Mouse (Mus musculus): ENCODE results near the gene Tmed9. TPM values are rescaled to one million over a fixed set of nuclear protein-coding genes. Genes with fewer than 3 reads are reported as not detected.

The Tmed9 gene
- 95.0 and 113 TPM in 2 replicates for polyA plus RNA-seq (2015; fragmentation: Nextera tagmentation; extraction: Ambion mirVana)

DNA sequence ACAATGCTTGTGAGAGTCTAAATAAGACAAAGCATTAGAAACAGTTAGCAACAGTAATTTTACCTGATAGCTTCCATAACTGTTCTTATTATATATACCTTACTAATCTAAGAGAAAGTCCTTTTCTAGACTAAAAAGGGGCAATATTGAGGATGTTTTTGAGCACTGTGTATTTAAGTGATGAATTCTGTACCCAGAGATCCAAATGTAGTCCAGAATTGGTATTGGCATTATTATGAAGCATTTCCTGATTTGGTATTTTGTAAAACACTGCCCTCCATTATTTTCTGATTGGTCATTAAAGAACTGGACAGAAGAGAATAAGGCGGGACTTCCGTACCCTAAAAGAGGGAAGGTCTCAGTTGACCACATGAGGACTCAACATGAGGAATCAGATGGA lies at the start of gene Tmed9:
Tmed9 (plus strand) TSS at position 301 of the 400 bp plus-strand sequence.
- no peaks in the 10 kb centered on the region for H3K9me3 ChIP-seq
- H3K27ac ChIP-seq (replicated peaks): no peak within 1 kb of the TSS
- H3K4me3 ChIP-seq: no peak within 1 kb of the TSS
- H3K4me2 ChIP-seq (replicated peaks): no peak within 1 kb of the TSS
- H3K36me3 ChIP-seq: no peaks in the 10 kb centered on the region; the same call in 1 of the 2 replicates
- no peak for ATAC-seq (replicated peaks)
- WGBS: 97% methylated on average over 2 of the region's 2 CpGs
- H3K4me1 ChIP-seq: peaks cover 26% of the 10 kb centered on the region
- H3K27me3 ChIP-seq: no peaks in the 10 kb centered on the region
- no peak within 1 kb of the TSS for H3K9ac ChIP-seq (replicated peaks)

GRCm38 (mm10) chr13:55523951-55524600 lies 49.5 kb upstream of the Tmed9 start:
- Histone ChIP-seq H3K4me1 (no peaks in the 10 kb centered on the region), H3K4me3 (no peak overlapping the region), H3K27me3 (no peaks in the 10 kb centered on the region; the same call in 1 of the 2 replicates), H3K4me2 (replicated peaks) (no peak overlapping the region), H3K9me3 (no peaks in the 10 kb centered on the region), H3K36me3 (peaks cover 2% of the 10 kb centered on the region; the same call in 1 of the 2 replicates), H3K9ac (replicated peaks) (no peak overlapping the region), H3K27ac (replicated peaks) (no peak overlapping the region)
- no peak for ATAC-seq (replicated peaks)
- WGBS: 88% methylated on average over 23 of the region's 23 CpGs

- Histone ChIP-seq H3K9ac (replicated peaks) (no peak overlapping the region), H3K4me3 (no peak overlapping the region), H3K9me3 (no peaks in the 10 kb centered on the region), H3K27ac (replicated peaks) (no peak overlapping the region), H3K27me3 (no peaks in the 10 kb centered on the region), H3K4me2 (replicated peaks) (no peak overlapping the region), H3K4me1 (no peaks in the 10 kb centered on the region), H3K36me3 (peaks cover 16% of the 10 kb centered on the region)
- ATAC-seq (replicated peaks): no peak
- 83% methylated on average over 16 of the region's 16 CpGs for WGBS
Measured at GRCm38 (mm10) chr13:55525733-55526553, 47.6 kb upstream of the Tmed9 start.

DNA sequence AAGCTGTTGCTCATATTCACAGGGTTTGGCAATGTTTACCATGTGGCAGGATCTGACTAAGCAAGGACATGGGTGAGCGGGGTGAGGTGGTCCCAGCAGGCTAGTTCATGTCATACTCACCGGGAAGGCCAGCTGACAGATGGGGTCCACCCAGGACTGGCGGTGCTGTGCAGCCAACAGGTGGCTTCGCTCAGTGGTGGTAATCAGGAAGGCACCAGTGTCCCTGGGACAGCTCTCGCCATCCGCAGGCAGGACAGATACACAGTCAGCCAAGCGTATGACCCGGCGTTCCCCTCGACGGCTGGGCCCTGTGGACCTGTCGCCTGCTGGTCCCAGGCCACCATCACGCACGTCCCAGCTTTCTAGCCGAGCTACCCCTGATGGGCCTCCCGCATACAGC lies 46.3 kb upstream of the Tmed9 start:
- WGBS: 88% methylated on average over 16 of the region's 16 CpGs
- Histone ChIP-seq H3K4me2 (replicated peaks) (no peak overlapping the region), H3K4me1 (no peaks in the 10 kb centered on the region), H3K9ac (replicated peaks) (no peak overlapping the region), H3K9me3 (no peaks in the 10 kb centered on the region), H3K27ac (replicated peaks) (no peak overlapping the region), H3K27me3 (no peaks in the 10 kb centered on the region), H3K36me3 (peaks cover 29% of the 10 kb centered on the region), H3K4me3 (no peak overlapping the region)
- ATAC-seq (replicated peaks): no peak

- Histone ChIP-seq H3K4me3 (no peak overlapping the region), H3K36me3 (peaks cover 37% of the 10 kb centered on the region), H3K9me3 (no peaks in the 10 kb centered on the region), H3K4me1 (no peaks in the 10 kb centered on the region), H3K9ac (replicated peaks) (no peak overlapping the region), H3K27ac (replicated peaks) (no peak overlapping the region), H3K4me2 (replicated peaks) (no peak overlapping the region), H3K27me3 (no peaks in the 10 kb centered on the region)
- no peak for ATAC-seq (replicated peaks)
- 82% methylated on average over 18 of the region's 18 CpGs for WGBS
Measured at GRCm38 (mm10) chr13:55527834-55528772, 45.4 kb upstream of the Tmed9 start.

DNA sequence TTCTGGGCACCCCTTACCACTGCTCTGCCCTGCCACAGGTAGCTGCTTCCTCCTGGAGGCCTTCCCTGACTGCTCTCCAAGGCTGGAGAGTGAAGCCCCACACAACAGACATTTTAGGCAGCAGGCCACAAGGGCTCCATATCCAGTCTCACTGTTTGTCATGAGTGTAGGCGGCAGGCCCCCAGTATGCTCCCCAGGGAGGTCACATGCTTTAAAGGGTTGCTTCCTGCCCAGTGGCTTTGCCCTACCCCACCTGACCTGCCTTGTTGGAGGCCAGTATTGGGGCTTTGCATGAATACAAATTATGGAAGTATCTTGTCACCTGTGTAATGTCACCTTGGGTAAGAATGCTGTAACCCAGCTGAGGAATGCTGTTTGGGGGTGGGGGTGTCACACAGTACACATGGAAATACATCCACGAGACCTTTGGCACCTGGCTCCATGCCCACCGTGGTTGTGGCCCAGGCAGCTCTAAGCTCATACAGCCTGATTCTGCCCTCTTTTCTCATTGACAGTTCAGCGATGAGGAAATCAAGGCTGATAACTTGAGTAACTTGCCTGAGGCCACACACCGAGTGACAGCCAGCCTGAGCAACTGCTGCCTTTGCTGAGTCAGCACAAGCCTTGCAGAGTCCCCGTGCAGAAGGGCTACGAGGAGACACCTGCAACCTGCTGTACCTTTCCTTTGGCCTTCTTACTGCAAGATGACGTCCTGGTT lies 44.2 kb upstream of the Tmed9 start, which contains the start of gene Dok3:
Dok3 (minus strand) TSS at position 99 of the 718 bp plus-strand sequence.
- no peaks in the 10 kb centered on the region for H3K9me3 ChIP-seq
- no peak within 1 kb of the TSS for H3K9ac ChIP-seq (replicated peaks)
- peaks cover 50% of the 10 kb centered on the region for H3K36me3 ChIP-seq
- no peak within 1 kb of the TSS for H3K4me3 ChIP-seq
- no peak within 1 kb of the TSS for H3K4me2 ChIP-seq (replicated peaks)
- H3K27me3 ChIP-seq: no peaks in the 10 kb centered on the region
- 0 out of 2 replicates have a peak, but pooled peaks cover 3% of the 10 kb centered on the region for H3K4me1 ChIP-seq
- 83% methylated on average over 8 of the region's 8 CpGs for WGBS
- ATAC-seq (replicated peaks): no peak
- H3K27ac ChIP-seq (replicated peaks): no peak within 1 kb of the TSS

GRCm38 (mm10) chr13:55535191-55535590 lies 38.3 kb upstream of the Tmed9 start:
- peak overlapping the region; percentile 99 for H3K4me3 ChIP-seq
- peak overlapping the region; percentile 94 for H3K4me2 ChIP-seq (replicated peaks)
- 93% methylated on average over 15 of the region's 15 CpGs for WGBS
- H3K4me1 ChIP-seq: peaks cover 22% of the 10 kb centered on the region
- H3K36me3 ChIP-seq: peaks cover 73% of the 10 kb centered on the region
- no peaks in the 10 kb centered on the region for H3K9me3 ChIP-seq
- no peaks in the 10 kb centered on the region for H3K27me3 ChIP-seq
- ATAC-seq (replicated peaks): no peak
- H3K27ac ChIP-seq (replicated peaks): no peak overlapping the region
- peak overlapping the region; percentile 91; the same call in 1 of the 2 replicates for H3K9ac ChIP-seq (replicated peaks)

DNA sequence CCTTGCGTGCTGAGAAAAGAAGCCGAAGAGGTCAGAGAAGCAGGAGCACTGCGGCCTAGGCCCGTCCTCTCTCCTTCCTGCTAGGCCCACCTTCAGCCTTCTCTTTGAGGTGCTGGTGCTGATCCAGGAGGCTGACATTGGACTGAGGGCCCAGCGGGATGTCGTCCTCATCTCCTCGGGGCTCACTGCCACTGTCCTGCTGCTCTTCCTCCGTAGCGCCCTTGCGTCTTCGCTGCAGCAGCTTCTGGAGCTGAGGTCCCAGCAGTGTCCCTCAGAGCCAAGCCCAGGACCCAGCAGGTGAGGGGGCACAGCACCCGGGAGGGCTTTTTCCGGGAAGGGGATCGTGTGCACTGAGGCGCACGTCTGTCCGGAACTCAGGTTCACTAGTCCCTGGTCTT lies 37.7 kb upstream of the Tmed9 start:
- H3K4me2 ChIP-seq (replicated peaks): peak overlapping the region; percentile 94
- H3K4me1 ChIP-seq: peaks cover 22% of the 10 kb centered on the region
- H3K9me3 ChIP-seq: no peaks in the 10 kb centered on the region
- H3K9ac ChIP-seq (replicated peaks): peak overlapping the region; percentile 91
- peak overlapping the region; percentile 86 for H3K27ac ChIP-seq (replicated peaks)
- H3K4me3 ChIP-seq: peak overlapping the region; percentile 99
- 20% methylated on average over 17 of the region's 17 CpGs for WGBS
- no peaks in the 10 kb centered on the region for H3K27me3 ChIP-seq
- ATAC-seq (replicated peaks): no peak
- H3K36me3 ChIP-seq: peaks cover 73% of the 10 kb centered on the region

- H3K27me3 ChIP-seq: no peaks in the 10 kb centered on the region
- H3K27ac ChIP-seq (replicated peaks): peak within 1 kb of the TSS; percentile 86
- H3K36me3 ChIP-seq: peaks cover 75% of the 10 kb centered on the region
- H3K9ac ChIP-seq (replicated peaks): peak within 1 kb of the TSS; percentile 91
- H3K4me2 ChIP-seq (replicated peaks): peak within 1 kb of the TSS; percentile 94
- H3K4me3 ChIP-seq: peak within 1 kb of the TSS; percentile 99
- H3K9me3 ChIP-seq: no peaks in the 10 kb centered on the region
- peak; percentile 98 for ATAC-seq (replicated peaks)
- WGBS: under 1% methylated on average over 66 of the region's 70 CpGs
- peaks cover 22% of the 10 kb centered on the region for H3K4me1 ChIP-seq
Measured at GRCm38 (mm10) chr13:55536194-55537175, 37.0 kb upstream of the Tmed9 start, which contains the start of gene Ddx41. Ddx41 (minus strand) TSS chr13:55536658.

- Histone ChIP-seq H3K27ac (replicated peaks) (no peak overlapping the region), H3K4me2 (replicated peaks) (no peak overlapping the region), H3K4me3 (no peak overlapping the region), H3K4me1 (peaks cover 6% of the 10 kb centered on the region), H3K27me3 (no peaks in the 10 kb centered on the region), H3K9ac (replicated peaks) (no peak overlapping the region), H3K36me3 (peaks cover 78% of the 10 kb centered on the region), H3K9me3 (no peaks in the 10 kb centered on the region)
- no peak for ATAC-seq (replicated peaks)
- WGBS: 95% methylated on average over 2 of the region's 2 CpGs
Measured at GRCm38 (mm10) chr13:55540933-55541332, 32.6 kb upstream of the Tmed9 start.

Data from forebrain, embryonic 15.5 days (tissue).